ENCODE assay signal across 8 mouse cellular contexts in genomic region chrX:151804388-151804787, GRCm38 (mm10). TPM values are rescaled to one million over a fixed set of nuclear protein-coding genes. Genes with fewer than 3 reads are reported as not detected.
DNase-seq lines count a peak whose midpoint lies in the region; ATAC-seq and TF ChIP-seq lines count a peak whose summit lies in the region.

No protein-coding gene starts in this region.

- WGBS in heart, embryonic 11.5 days (ENCODE audit: insufficient replicate concordance): 21% methylated on average over 9 of the region's 9 CpGs
- WGBS in hindbrain, postnatal 0 days: 37% methylated on average over 9 of the region's 9 CpGs

- H3K79me2 ChIP-seq in myocyte (ENCODE audit: control insufficient read depth, insufficient read depth): peaks cover 66% of the 10 kb centered on the region

- peak overlapping the region; percentile 61 for H3K4me3 ChIP-seq in heart, embryonic 11.5 days (ENCODE audit: low read depth, low read length)
- H3K4me3 ChIP-seq in hindbrain, postnatal 0 days (ENCODE audit: low read length): peak overlapping the region; percentile 49
- peak overlapping the region; percentile 88 for H3K4me3 ChIP-seq in myocyte

- no peaks in the 10 kb centered on the region for H3K9me3 ChIP-seq in heart, embryonic 11.5 days (replicated peaks; ENCODE audit: control insufficient read depth, low read length)
- H3K9me3 ChIP-seq in hindbrain, postnatal 0 days (ENCODE audit: low read length): no peaks in the 10 kb centered on the region

- H3K27ac ChIP-seq in heart, embryonic 11.5 days (ENCODE audit: low read depth, low read length): no peak overlapping the region
- peak overlapping the region; percentile 94; the same call in 1 of the 2 replicates for H3K27ac ChIP-seq in hindbrain, postnatal 0 days

- H3K4me2 ChIP-seq in heart, embryonic 11.5 days: peak overlapping the region; percentile 70
- peak overlapping the region; percentile 65 for H3K4me2 ChIP-seq in hindbrain, postnatal 0 days (ENCODE audit: low read depth, low read length)
- peak overlapping the region; percentile 77 for H3K4me2 ChIP-seq in myocyte (ENCODE audit: low read depth)

- H3K4me1 ChIP-seq in heart, embryonic 11.5 days (ENCODE audit: control insufficient read depth, insufficient read depth, low read length): no peaks in the 10 kb centered on the region
- H3K4me1 ChIP-seq in hindbrain, postnatal 0 days (ENCODE audit: insufficient read depth, low read length): no peaks in the 10 kb centered on the region

- TF ChIP-seq CTCF in hindbrain, postnatal 0 days (IDR thresholded peaks at IDR 0.05; ENCODE audit: low read depth): no peak

- DNase-seq in heart, adult 11 months: no peak
- DNase-seq in urinary bladder, postnatal 25 days (ENCODE audit: low spot score): peak; percentile 5
- DNase-seq in urinary bladder, adult 2 months (ENCODE audit: low spot score): no peak
- DNase-seq in hindbrain, postnatal 0 days (ENCODE audit: low spot score): no peak
- DNase-seq in gastrocnemius, postnatal 36 days: no peak
- no peak for DNase-seq in gastrocnemius, adult 18-20 months (ENCODE audit: low spot score)

- peak overlapping the region; percentile 84 for H3K9ac ChIP-seq in heart, embryonic 11.5 days (ENCODE audit: low read depth, low read length)
- peak overlapping the region; percentile 65 for H3K9ac ChIP-seq in hindbrain, postnatal 0 days (replicated peaks; ENCODE audit: low read length)

- no peak for TF ChIP-seq POLR2A in myocyte (IDR thresholded peaks at IDR 0.05; ENCODE audit: insufficient read length, low read depth)

- no peaks in the 10 kb centered on the region for H3K36me3 ChIP-seq in heart, embryonic 11.5 days (ENCODE audit: control insufficient read depth, insufficient read depth, low read length)
- H3K36me3 ChIP-seq in hindbrain, postnatal 0 days (ENCODE audit: insufficient read depth, low read length): no peaks in the 10 kb centered on the region
- H3K36me3 ChIP-seq in myocyte (ENCODE audit: control insufficient read depth, insufficient read depth): no peaks in the 10 kb centered on the region

- H3K27me3 ChIP-seq in heart, embryonic 11.5 days (ENCODE audit: control insufficient read depth, insufficient read depth, low read length): no peaks in the 10 kb centered on the region
- H3K27me3 ChIP-seq in hindbrain, postnatal 0 days (ENCODE audit: insufficient read depth, low read length): no peaks in the 10 kb centered on the region
- H3K27me3 ChIP-seq in myocyte (ENCODE audit: control insufficient read depth, insufficient read depth, insufficient read length): no peaks in the 10 kb centered on the region

- ATAC-seq in heart, embryonic 11.5 days (replicated peaks; ENCODE audit: insufficient number of reproducible peaks, low FRiP score, low TSS enrichment): no peak
- no peak for ATAC-seq in hindbrain, postnatal 0 days

- H3ac ChIP-seq in myocyte (ENCODE audit: control insufficient read depth, insufficient read length): peak overlapping the region; percentile 73

- intact Hi-C loops in gastrocnemius, postnatal 36 days (cut with DNase I): loop anchor here (10.0 kb wide), 1 partner anchor 280 kb away; the partner anchor contains the start of gene Phf8

TF ChIP-seq in myocyte, 11 proteins besides CTCF, POLR2A, EP300 and RAD21:
- no peak for TF ChIP-seq REST (IDR thresholded peaks at IDR 0.05; ENCODE audit: insufficient read depth, insufficient read length)
- TF ChIP-seq TCF12 (IDR thresholded peaks at IDR 0.05; ENCODE audit: insufficient read depth, poor library complexity, severe bottlenecking): no peak
- TF ChIP-seq CEBPB (IDR thresholded peaks at IDR 0.05; ENCODE audit: insufficient read depth, poor library complexity, severe bottlenecking): no peak
- no peak for TF ChIP-seq MAX (IDR thresholded peaks at IDR 0.05; ENCODE audit: low read depth)
- no peak for TF ChIP-seq TCF3 (IDR thresholded peaks at IDR 0.05; ENCODE audit: insufficient read length, low read depth)
- no peak for TF ChIP-seq USF1 (IDR thresholded peaks at IDR 0.05; ENCODE audit: low read depth)
- no peak for TF ChIP-seq POLR2AphosphoS2 (IDR thresholded peaks at IDR 0.05; ENCODE audit: insufficient read length, low read depth)
- no peak for TF ChIP-seq SRF (IDR thresholded peaks at IDR 0.05; ENCODE audit: control insufficient read depth, insufficient read length, low read depth)
- TF ChIP-seq MYOG (IDR thresholded peaks at IDR 0.05; ENCODE audit: control insufficient read depth in 1 of 3, insufficient read depth in 1 of 3, insufficient read length in 2 of 3, low read depth in 2 of 3): no peak
- TF ChIP-seq MYOD1 (IDR thresholded peaks at IDR 0.05; ENCODE audit: control insufficient read depth in 1 of 3, insufficient read length in 2 of 3, low read depth in 2 of 3): no peak
- TF ChIP-seq E2F4 (IDR thresholded peaks at IDR 0.05; ENCODE audit: insufficient read depth): no peak

RNA-seq across cellular contexts. Expression of gene Huwe1, which starts 3.8 kb away (rescaled TPM):
- polyA plus RNA-seq in heart, embryonic 11.5 days (2014; fragmentation: Nextera tagmentation; extraction: Ambion mirVana): 39.2 and 63.8 TPM in 2 replicates
- 67.9 and 77.9 TPM in 2 replicates for polyA plus RNA-seq in urinary bladder, adult 2 months (2012; rRNA removed)
- 131 and 140 TPM in 2 replicates for total RNA-seq in hindbrain, postnatal 0 days (2014; rRNA removed)
- 30.0 and 36.1 TPM in 2 replicates for polyA plus RNA-seq in hindbrain, postnatal 0 days (2015; fragmentation: Nextera tagmentation; extraction: Ambion mirVana)
- polyA plus RNA-seq in myocyte (2012; fragmentation: generic; extraction: Trizol): 40.3 TPM
- 100 to 1,000 TPM; 106 to 117 TPM for total RNA-seq in gastrocnemius, postnatal 36 days (2021)
- total RNA-seq in gastrocnemius, adult 18-20 months (2021): 100 to 1,000 TPM in 1 of 2 experiments, 10 to 100 TPM in 1; 99.1 to 112 TPM
